Mouse (Mus musculus): Measurements from ENCODE around the gene Tmc4.
"Not testable (repeated sequence)": the region's sequence is repeated elsewhere in the genome, so short reads cannot be mapped to it uniquely, and the experiment has no call there.

DNA sequence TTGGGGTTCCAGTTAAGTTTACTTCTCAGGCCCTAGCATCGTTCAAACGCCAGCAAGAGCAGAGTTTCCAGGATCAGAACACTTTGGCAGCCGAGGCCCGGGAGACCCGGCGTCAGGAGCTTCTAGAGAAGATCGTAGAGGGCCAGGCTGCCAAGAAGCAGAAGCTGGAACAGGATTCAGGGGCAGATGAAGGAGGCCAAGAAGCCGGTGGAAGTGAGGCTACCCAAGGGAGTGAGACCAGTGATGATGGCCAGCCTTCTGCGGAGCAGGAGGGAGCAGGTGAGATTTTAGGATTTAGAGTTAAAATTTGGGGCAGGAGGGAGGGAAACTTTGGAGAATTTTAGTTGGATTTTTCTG is 17.6 kb upstream of the Tmc4 start:
- not testable (repeated sequence) for TF ChIP-seq CTCF (IDR thresholded peaks at IDR 0.05; ENCODE audit: control insufficient read depth, insufficient read depth, insufficient replicate concordance, low read depth, low read length); POLR2A (IDR thresholded peaks at IDR 0.05; ENCODE audit: control insufficient read depth, low read depth, low read length)

Data from testis, adult 2 months (tissue).